Mouse (Mus musculus) heart, adult 2 months (tissue): ENCODE measurements around the gene Slco3a1. TPM values are rescaled to one million over a fixed set of nuclear protein-coding genes. Genes with fewer than 3 reads are reported as not detected.

Experiments
- DNase-seq, 2 experiments: peaks; one replicate each; pipeline ENCODE4 v3.0.0; 2021
- H3K27ac ChIP-seq: fragments of 200-600 bp; 2 replicates; pipeline ENCODE4 v1.8.1; 2022
- H3K27me3 ChIP-seq: fragments of 200-500 bp; 2 replicates; pipeline ENCODE4 v1.6.1; 2012; ENCODE audit warnings: mild to moderate bottlenecking, low read length, inconsistent platforms, mixed read lengths; ENCODE audit not compliant: control insufficient read depth, insufficient read depth
- H3K36me3 ChIP-seq: fragments of 200-500 bp; 2 replicates; pipeline ENCODE4 v1.6.1; 2012; ENCODE audit warnings: low read length, inconsistent platforms; ENCODE audit not compliant: control insufficient read depth, insufficient read depth
- H3K4me1 ChIP-seq: fragments of 200-500 bp; 2 replicates; pipeline ENCODE4 v1.6.1; 2011; ENCODE audit warnings: low read length; ENCODE audit not compliant: control insufficient read depth, insufficient read depth
- H3K4me3 ChIP-seq: fragments of 200-600 bp; 2 replicates; pipeline ENCODE4 v1.8.1; 2022
- H3K79me2 ChIP-seq: fragments of 200-500 bp; replicated peaks from 2 replicates; pipeline ENCODE4 v1.6.1; 2012; ENCODE audit warnings: mild to moderate bottlenecking, inconsistent platforms, low read length, moderate library complexity, mixed read lengths; ENCODE audit not compliant: control insufficient read depth, insufficient read depth
- H3K9ac ChIP-seq: fragments of 200-500 bp; 2 replicates; pipeline ENCODE4 v1.6.1; 2012; ENCODE audit warnings: low read depth, mild to moderate bottlenecking, control low read depth, inconsistent platforms, low read length, mixed read lengths
- CTCF ChIP-seq: fragments of 200-600 bp; IDR thresholded peaks from 2 replicates; pipeline ENCODE4 v1.8.1; 2022; ENCODE audit warnings: antibody characterized with exemption, mild to moderate bottlenecking, moderate library complexity
- EP300 ChIP-seq: fragments of 200-500 bp; IDR thresholded peaks from 2 replicates; pipeline ENCODE4 v1.6.1; 2011; ENCODE audit warnings: low read depth, low read length, control low read depth; ENCODE audit not compliant: insufficient read depth
- POLR2A ChIP-seq: fragments of 200-500 bp; IDR thresholded peaks from 2 replicates; pipeline ENCODE4 v1.6.1; 2011; ENCODE audit warnings: mild to moderate bottlenecking, low read depth, low read length, control low read depth; ENCODE audit not compliant: insufficient read depth
- WGBS: fragments of 180-500 bp; shearing (Covaris S2); methylation state at CpG from one replicate; pipeline ENCODE4 v1.1.7; 2018; 5-methylcytosine and 5-hydroxymethylcytosine counted together
- intact Hi-C: fragments of 180-260 bp; cut with DNase I; formaldehyde crosslinking; loops from one replicate; pipeline ENCODE4 v1.15.1; 2025
- polyA plus RNA-seq: library from polyadenylated mRNA; depleted of rRNA; stranded (reverse); fragments of >200 nt; gene quantifications from 2 replicates; pipeline ENCODE4 v1.2.3, GENCODE M21; 2012
- total RNA-seq, 2 experiments: library from RNA; stranded (reverse); gene quantifications; 2 replicates each; pipeline ENCODE4 v1.2.3; 2021

The Slco3a1 gene
- total and polyA plus RNA-seq, 3 experiments, result 93.1 to 146 (median 124) TPM

GRCm38 (mm10) chr7:74363440-74363839 is 191.1 kb downstream of the Slco3a1 start:
- peak in 1 of 2 experiments; percentile 25 for DNase-seq
- 83% methylated on average over 2 of the region's 2 CpGs for WGBS
- H3K36me3 ChIP-seq, result no peaks in the 10 kb centered on the region
- H3K4me3 ChIP-seq, result no peak overlapping the region
- H3K79me2 ChIP-seq, result peaks cover 2% of the 10 kb centered on the region; the same call in 1 of the 2 replicates
- H3K27ac ChIP-seq, result no peak overlapping the region
- TF ChIP-seq EP300, result no peak
- peak; percentile 70 for TF ChIP-seq CTCF
- TF ChIP-seq POLR2A, result no peak
- H3K9ac ChIP-seq, result no peak overlapping the region
- intact Hi-C loops, result no loop called here
- peaks cover 2% of the 10 kb centered on the region; the same call in 1 of the 2 replicates for H3K4me1 ChIP-seq
- H3K27me3 ChIP-seq, result no peaks in the 10 kb centered on the region

- H3K79me2 ChIP-seq, result peaks cover 2% of the 10 kb centered on the region; the same call in 1 of the 2 replicates
- DNase-seq, result no peak
- H3K27me3 ChIP-seq, result no peaks in the 10 kb centered on the region
- 66% methylated on average over 2 of the region's 2 CpGs for WGBS
- H3K27ac ChIP-seq, result no peak overlapping the region
- TF ChIP-seq CTCF (no peak), EP300 (no peak), POLR2A (no peak)
- H3K36me3 ChIP-seq, result no peaks in the 10 kb centered on the region
- H3K9ac ChIP-seq, result no peak overlapping the region
- H3K4me3 ChIP-seq, result no peak overlapping the region
- intact Hi-C loops, result no loop called here
- H3K4me1 ChIP-seq, result peaks cover 2% of the 10 kb centered on the region; the same call in 1 of the 2 replicates
Observed at GRCm38 (mm10) chr7:74361677-74362076, 192.9 kb downstream of the Slco3a1 start.

- Histone ChIP-seq H3K4me1 (0 out of 2 replicates have a peak, but pooled peaks cover under 1% of the 10 kb centered on the region), H3K36me3 (no peaks in the 10 kb centered on the region), H3K27me3 (no peaks in the 10 kb centered on the region), H3K27ac (no peak overlapping the region), H3K4me3 (no peak overlapping the region), H3K79me2 (no peaks in the 10 kb centered on the region), H3K9ac (no peak overlapping the region)
- intact Hi-C loops, result loop anchor here (2.0 kb wide), 1 partner anchor 332 kb away; no protein-coding TSS in a partner anchor
- TF ChIP-seq CTCF, result peak; percentile 76
- TF ChIP-seq EP300, result no peak
- DNase-seq, result no peak
Observed at GRCm38 (mm10) chr7:74357027-74357426, 197.6 kb downstream of the Slco3a1 start.

GRCm38 (mm10) chr7:74354527-74355256 is 199.9 kb downstream of the Slco3a1 start:
- H3K27ac ChIP-seq, result no peak overlapping the region
- no peaks in the 10 kb centered on the region for H3K27me3 ChIP-seq
- 55% methylated on average over 8 of the region's 8 CpGs for WGBS
- no peak for TF ChIP-seq POLR2A
- peak; percentile 89 for TF ChIP-seq CTCF
- no peak for TF ChIP-seq EP300
- no peak overlapping the region for H3K4me3 ChIP-seq
- intact Hi-C loops, result no loop called here
- no peak for DNase-seq
- H3K36me3 ChIP-seq, result no peaks in the 10 kb centered on the region
- no peaks in the 10 kb centered on the region for H3K4me1 ChIP-seq
- no peak overlapping the region for H3K9ac ChIP-seq
- H3K79me2 ChIP-seq, result no peaks in the 10 kb centered on the region

- H3K79me2 ChIP-seq, result no peaks in the 10 kb centered on the region
- no peaks in the 10 kb centered on the region for H3K36me3 ChIP-seq
- no peak overlapping the region for H3K9ac ChIP-seq
- no peaks in the 10 kb centered on the region for H3K4me1 ChIP-seq
- no peak overlapping the region for H3K4me3 ChIP-seq
- intact Hi-C loops, result no loop called here
- no peak overlapping the region for H3K27ac ChIP-seq
- WGBS, result 87% methylated on average over 13 of the region's 13 CpGs
- no peaks in the 10 kb centered on the region for H3K27me3 ChIP-seq
- no peak for DNase-seq
- TF ChIP-seq EP300, result no peak
- no peak for TF ChIP-seq POLR2A
- no peak for TF ChIP-seq CTCF
Observed at GRCm38 (mm10) chr7:74353707-74354468, 200.7 kb downstream of the Slco3a1 start.

- Histone ChIP-seq H3K4me1 (no peaks in the 10 kb centered on the region), H3K27me3 (no peaks in the 10 kb centered on the region), H3K27ac (no peak overlapping the region), H3K9ac (no peak overlapping the region), H3K36me3 (no peaks in the 10 kb centered on the region), H3K4me3 (no peak overlapping the region), H3K79me2 (no peaks in the 10 kb centered on the region)
- intact Hi-C loops, result no loop called here
- TF ChIP-seq CTCF (no peak), POLR2A (no peak), EP300 (no peak)
- 95% methylated on average over 7 of the region's 7 CpGs for WGBS
- no peak for DNase-seq
Observed at GRCm38 (mm10) chr7:74353240-74353639, 201.3 kb downstream of the Slco3a1 start.
